Mouse (Mus musculus) midbrain, embryonic 16.5 days (tissue): Measurements from ENCODE around the gene Arhgap1. TPM values are rescaled to one million over a fixed set of nuclear protein-coding genes. Genes with fewer than 3 reads are reported as not detected.

Experiments
- ATAC-seq: fragments of 200-750 bp; cut with Nextera tagmentation; 2 replicates; pipeline ENCODE4 v1.8.0; 2017; ENCODE audit warnings: moderate TSS enrichment
- H3K27ac ChIP-seq: fragments of 300-500 bp; sonication (generic); 2 replicates; pipeline ENCODE4 v1.5.1; 2014; ENCODE audit warnings: mild to moderate bottlenecking, low read length, mixed read lengths
- H3K27me3 ChIP-seq: fragments of 300-500 bp; sonication (generic); 2 replicates; pipeline ENCODE4 v1.6.1; 2014; ENCODE audit warnings: low read depth, low read length, mixed read lengths; ENCODE audit not compliant: control insufficient read depth, insufficient read depth
- H3K36me3 ChIP-seq: fragments of 300-500 bp; sonication (generic); 2 replicates; pipeline ENCODE4 v1.6.1; 2014; ENCODE audit warnings: mild to moderate bottlenecking, low read length, moderate library complexity, mixed read lengths; ENCODE audit not compliant: control insufficient read depth, insufficient read depth
- H3K4me1 ChIP-seq: fragments of 300-500 bp; sonication (generic); 2 replicates; pipeline ENCODE4 v1.6.1; 2014; ENCODE audit warnings: mild to moderate bottlenecking, low read length, mixed read lengths; ENCODE audit not compliant: control insufficient read depth, insufficient read depth
- H3K4me2 ChIP-seq: fragments of 300-500 bp; sonication (generic); 2 replicates; pipeline ENCODE4 v1.6.1; 2014; ENCODE audit warnings: mild to moderate bottlenecking, low read length, mixed read lengths
- H3K4me3 ChIP-seq: fragments of 300-500 bp; sonication (generic); 2 replicates; pipeline ENCODE4 v1.5.1; 2014; ENCODE audit warnings: low read depth, mild to moderate bottlenecking, low read length, moderate library complexity, mixed read lengths
- H3K9ac ChIP-seq: fragments of 300-500 bp; sonication (generic); 2 replicates; pipeline ENCODE4 v1.6.1; 2014; ENCODE audit warnings: low read depth, low read length, mixed read lengths
- H3K9me3 ChIP-seq: fragments of 300-500 bp; sonication (generic); replicated peaks from 2 replicates; pipeline ENCODE4 v1.6.1; 2014; ENCODE audit warnings: mild to moderate bottlenecking, low read length, mixed read lengths; ENCODE audit not compliant: control insufficient read depth, poor library complexity, severe bottlenecking
- WGBS: fragments of 180-500 bp; shearing (Covaris S2); extraction: QIAGEN DNeasy Blood & Tissue Kit; methylation state at CpG from one replicate; pipeline ENCODE4 v1.1.7; 2014; 5-methylcytosine and 5-hydroxymethylcytosine counted together
- polyA plus RNA-seq: library from polyadenylated mRNA; unstranded; fragments of >200 nt; fragmentation: Nextera tagmentation; extraction: Ambion mirVana; gene quantifications from 2 replicates; pipeline ENCODE4 v1.2.1, GENCODE M21; 2015

The Arhgap1 gene
- polyA plus RNA-seq, 1 experiment from 2014 or later: 95.9 TPM

- no peaks in the 10 kb centered on the region for H3K4me1 ChIP-seq
- no peaks in the 10 kb centered on the region for H3K9me3 ChIP-seq
- H3K36me3 ChIP-seq: peaks cover 50% of the 10 kb centered on the region
- 90% methylated on average over 2 of the region's 2 CpGs for WGBS
- no peak overlapping the region for H3K27ac ChIP-seq
- H3K4me3 ChIP-seq: no peak overlapping the region
- ATAC-seq: no peak
- no peak overlapping the region for H3K9ac ChIP-seq
- no peaks in the 10 kb centered on the region for H3K27me3 ChIP-seq
- H3K4me2 ChIP-seq: no peak overlapping the region
These were observed 23.9 kb downstream of the Arhgap1 start for GRCm38 (mm10) chr2:91673587-91673986.

GRCm38 (mm10) chr2:91674895-91675294 lies 25.2 kb downstream of the Arhgap1 start:
- no peaks in the 10 kb centered on the region for H3K27me3 ChIP-seq
- WGBS: 93% methylated on average over 5 of the region's 5 CpGs
- H3K4me3 ChIP-seq: no peak overlapping the region
- no peak for ATAC-seq
- H3K4me2 ChIP-seq: no peak overlapping the region
- H3K27ac ChIP-seq: no peak overlapping the region
- no peaks in the 10 kb centered on the region for H3K4me1 ChIP-seq
- no peak overlapping the region for H3K9ac ChIP-seq
- H3K36me3 ChIP-seq: peaks cover 41% of the 10 kb centered on the region
- no peaks in the 10 kb centered on the region for H3K9me3 ChIP-seq

GRCm38 (mm10) chr2:91676420-91676819 lies 26.8 kb downstream of the Arhgap1 start:
- Histone ChIP-seq H3K4me2 (no peak overlapping the region), H3K9me3 (no peaks in the 10 kb centered on the region), H3K27me3 (no peaks in the 10 kb centered on the region), H3K4me1 (no peaks in the 10 kb centered on the region), H3K27ac (no peak overlapping the region), H3K36me3 (peaks cover 47% of the 10 kb centered on the region), H3K4me3 (no peak overlapping the region), H3K9ac (no peak overlapping the region)
- ATAC-seq: no peak
- 73% methylated on average over 2 of the region's 2 CpGs for WGBS

GRCm38 (mm10) chr2:91676961-91677360 lies 27.3 kb downstream of the Arhgap1 start:
- peaks cover 50% of the 10 kb centered on the region for H3K36me3 ChIP-seq
- no peak overlapping the region for H3K4me3 ChIP-seq
- no peak overlapping the region for H3K4me2 ChIP-seq
- H3K9me3 ChIP-seq: no peaks in the 10 kb centered on the region
- no peaks in the 10 kb centered on the region for H3K4me1 ChIP-seq
- no peak overlapping the region for H3K9ac ChIP-seq
- no peak for ATAC-seq
- no peaks in the 10 kb centered on the region for H3K27me3 ChIP-seq
- H3K27ac ChIP-seq: no peak overlapping the region

GRCm38 (mm10) chr2:91682850-91683249 lies 33.2 kb downstream of the Arhgap1 start:
- no peak overlapping the region for H3K27ac ChIP-seq
- H3K4me2 ChIP-seq: no peak overlapping the region
- H3K27me3 ChIP-seq: no peaks in the 10 kb centered on the region
- 54% methylated on average over 4 of the region's 4 CpGs for WGBS
- peaks cover 25% of the 10 kb centered on the region for H3K36me3 ChIP-seq
- H3K9me3 ChIP-seq: no peaks in the 10 kb centered on the region
- no peaks in the 10 kb centered on the region for H3K4me1 ChIP-seq
- H3K4me3 ChIP-seq: no peak overlapping the region
- H3K9ac ChIP-seq: no peak overlapping the region
- ATAC-seq: no peak; the same call in 1 of the 2 replicates

GRCm38 (mm10) chr2:91683919-91684318 lies 34.3 kb downstream of the Arhgap1 start:
- peaks cover 20% of the 10 kb centered on the region for H3K36me3 ChIP-seq
- 89% methylated on average over 8 of the region's 8 CpGs for WGBS

GRCm38 (mm10) chr2:91689452-91689851 lies 39.8 kb downstream of the Arhgap1 start:
- Histone ChIP-seq H3K27ac (no peak overlapping the region), H3K4me2 (no peak overlapping the region), H3K9me3 (no peaks in the 10 kb centered on the region), H3K9ac (no peak overlapping the region), H3K4me3 (no peak overlapping the region), H3K4me1 (no peaks in the 10 kb centered on the region), H3K27me3 (no peaks in the 10 kb centered on the region), H3K36me3 (peaks cover 7% of the 10 kb centered on the region)
- WGBS: 87% methylated on average over 7 of the region's 7 CpGs
- no peak for ATAC-seq

More at GRCm38 (mm10) chr2:91683919-91684318, 34.3 kb downstream of the Arhgap1 start:
- no peak for ATAC-seq
- Histone ChIP-seq H3K4me3 (no peak overlapping the region), H3K4me1 (no peaks in the 10 kb centered on the region), H3K27me3 (no peaks in the 10 kb centered on the region), H3K4me2 (no peak overlapping the region), H3K9me3 (no peaks in the 10 kb centered on the region), H3K27ac (no peak overlapping the region), H3K9ac (no peak overlapping the region)

GRCm38 (mm10) chr2:91695436-91696224 lies 46.0 kb downstream of the Arhgap1 start:
- ATAC-seq: no peak

GRCm38 (mm10) chr2:91696225-91696590 lies 46.5 kb downstream of the Arhgap1 start:
- H3K4me2 ChIP-seq: no peak overlapping the region
- H3K9me3 ChIP-seq: no peaks in the 10 kb centered on the region
- H3K27me3 ChIP-seq: no peaks in the 10 kb centered on the region
- no peaks in the 10 kb centered on the region for H3K4me1 ChIP-seq
- no peak overlapping the region for H3K4me3 ChIP-seq
- no peak overlapping the region for H3K9ac ChIP-seq
- peaks cover 2% of the 10 kb centered on the region; the same call in 1 of the 2 replicates for H3K36me3 ChIP-seq
- H3K27ac ChIP-seq: no peak overlapping the region
- no peak for ATAC-seq
- WGBS: 84% methylated on average over 1 of the region's 1 CpGs

More at GRCm38 (mm10) chr2:91695436-91696224, 46.0 kb downstream of the Arhgap1 start:
- 93% methylated on average over 10 of the region's 10 CpGs for WGBS
- Histone ChIP-seq H3K9ac (no peak overlapping the region), H3K4me2 (no peak overlapping the region), H3K9me3 (no peaks in the 10 kb centered on the region), H3K36me3 (peaks cover 2% of the 10 kb centered on the region; the same call in 1 of the 2 replicates), H3K4me1 (no peaks in the 10 kb centered on the region), H3K27ac (no peak overlapping the region), H3K4me3 (no peak overlapping the region), H3K27me3 (no peaks in the 10 kb centered on the region)
